Mouse (Mus musculus) heart, adult 9 months (tissue): ENCODE measurements around the gene Cbr3.
"Not testable (repeated sequence)": the region's sequence is repeated elsewhere in the genome, so short reads cannot be mapped to it uniquely, and the experiment has no call there.

Experiments used
- DNase-seq, 2 experiments: peaks; one replicate each; pipeline ENCODE4 v3.0.0; 2022; ENCODE audit warnings: low spot score in 2 of 2

Gene Cbr3

GRCm38 (mm10) chr16:93682689-93683507 lies at the start of gene Cbr3:
Gene Cbr3, plus strand, starts transcription at chr16:93683215.
- DNase-seq: peak; percentile 70 to 72

- no peak for DNase-seq
Measured at GRCm38 (mm10) chr16:93644006-93644405, 39.0 kb upstream of the Cbr3 start.

GRCm38 (mm10) chr16:93648441-93649183 lies 34.4 kb upstream of the Cbr3 start:
- DNase-seq: no peak

GRCm38 (mm10) chr16:93667976-93668375 lies 15.0 kb upstream of the Cbr3 start:
- no peak for DNase-seq

- no peak for DNase-seq
Measured at GRCm38 (mm10) chr16:93669521-93669920, 13.5 kb upstream of the Cbr3 start.

- not testable (repeated sequence) for DNase-seq
Measured at GRCm38 (mm10) chr16:93670466-93670865, 12.5 kb upstream of the Cbr3 start.

GRCm38 (mm10) chr16:93671064-93671463 lies 12.0 kb upstream of the Cbr3 start:
- no peak for DNase-seq

GRCm38 (mm10) chr16:93676376-93676775 lies 6.6 kb upstream of the Cbr3 start:
- no peak for DNase-seq

GRCm38 (mm10) chr16:93678206-93678605 lies 4.8 kb upstream of the Cbr3 start:
- DNase-seq: no peak

GRCm38 (mm10) chr16:93679165-93679564 lies 3.9 kb upstream of the Cbr3 start:
- no peak for DNase-seq

GRCm38 (mm10) chr16:93682156-93682688 lies 793 bp upstream of the Cbr3 start:
- DNase-seq: no peak

- DNase-seq: peak; percentile 28 to 33
Measured at GRCm38 (mm10) chr16:93683508-93684236, 657 bp downstream of the Cbr3 start.

- DNase-seq: no peak
Measured at GRCm38 (mm10) chr16:93684441-93684840, 1.4 kb downstream of the Cbr3 start.

- DNase-seq: not testable (repeated sequence)
Measured at GRCm38 (mm10) chr16:93685783-93686182, 2.8 kb downstream of the Cbr3 start.

- no peak for DNase-seq
Measured at GRCm38 (mm10) chr16:93686421-93686820, 3.4 kb downstream of the Cbr3 start.

- no peak for DNase-seq
Measured at GRCm38 (mm10) chr16:93686945-93687344, 3.9 kb downstream of the Cbr3 start.

- DNase-seq: no peak
Measured at GRCm38 (mm10) chr16:93691206-93691841, 8.3 kb downstream of the Cbr3 start.

GRCm38 (mm10) chr16:93692744-93693143 lies 9.7 kb downstream of the Cbr3 start:
- DNase-seq: no peak

GRCm38 (mm10) chr16:93707116-93707515 lies 24.1 kb downstream of the Cbr3 start:
- DNase-seq: no peak

- DNase-seq: no peak
Measured at GRCm38 (mm10) chr16:93709217-93709616, 26.2 kb downstream of the Cbr3 start.

- peak; percentile 76 to 84 for DNase-seq
Measured at GRCm38 (mm10) chr16:93710924-93711323, 27.9 kb downstream of the Cbr3 start.
